Mouse (Mus musculus): Measurements from ENCODE around the gene Tbc1d2b.

DNA sequence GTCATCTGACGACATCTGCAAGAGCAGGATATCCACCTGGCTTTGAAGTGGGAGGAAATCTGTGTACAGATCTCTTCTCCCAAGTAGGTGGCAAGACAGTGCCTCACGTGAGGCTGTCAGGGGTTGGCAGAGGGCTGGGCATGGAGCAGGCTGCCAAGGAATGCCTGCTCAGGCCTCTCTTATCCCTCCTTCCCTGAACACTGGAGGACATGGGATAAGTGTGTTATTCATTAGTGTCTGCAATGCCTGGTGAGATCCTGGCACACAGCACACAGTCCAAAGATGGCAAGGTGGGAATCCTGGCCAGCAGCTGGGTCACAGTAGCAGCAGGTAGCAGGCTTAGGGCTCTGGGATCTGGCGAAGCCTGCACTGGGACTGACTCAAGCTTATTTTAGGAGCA, 57.5 kb downstream of the Tbc1d2b start:
- TF ChIP-seq CTCF (IDR thresholded peaks at IDR 0.05; ENCODE audit: low read depth, low read length) (no peak), TAL1 (conservative IDR thresholded peaks at IDR 0.05; ENCODE audit: low read depth, low read length) (no peak), GATA1 (IDR thresholded peaks at IDR 0.05; ENCODE audit: borderline replicate concordance, low read length) (no peak), POLR2AphosphoS5 (IDR thresholded peaks at IDR 0.05; ENCODE audit: insufficient replicate concordance, low read depth, low read length) (no peak), GATA2 (IDR thresholded peaks at IDR 0.05; ENCODE audit: borderline replicate concordance, low read depth, low read length) (no peak)

Data from G1E (cell line).